Mouse (Mus musculus) embryonic fibroblast, embryonic 13.5 days (primary cell): Measurements from ENCODE around the gene Myh8.

Experiments used
- CTCF ChIP-seq: IDR thresholded peaks from 2 replicates; pipeline ENCODE4 v1.5.1; 2011; ENCODE audit warnings: mild to moderate bottlenecking, control low read depth, low read length, moderate library complexity, borderline replicate concordance; ENCODE audit not compliant: insufficient read depth
- POLR2A ChIP-seq: IDR thresholded peaks from 2 replicates; pipeline ENCODE4 v1.6.1; 2011; ENCODE audit warnings: low read depth, mild to moderate bottlenecking, control low read depth, low read length, moderate library complexity

GRCm38 (mm10) chr11:67257048-67257447, 19.9 kb upstream of the Myh8 start:
- TF ChIP-seq POLR2A (no peak), CTCF (no peak)
